Comparison of ENCODE assay signal across 8 mouse cellular contexts in genomic region chr5:143375242-143375641, GRCm38 (mm10). TPM values are rescaled to one million over a fixed set of nuclear protein-coding genes. Genes with fewer than 3 reads are reported as not detected.
DNase-seq lines count a peak whose midpoint lies in the region; ATAC-seq and TF ChIP-seq lines count a peak whose summit lies in the region.

No protein-coding gene starts in this region.

- H3K4me3 ChIP-seq in intestine, embryonic 16.5 days (ENCODE audit: low read length), result peak overlapping the region; percentile 38
- H3K4me3 ChIP-seq in limb, embryonic 14.5 days (replicated peaks; ENCODE audit: low read length), result no peak overlapping the region; the same call in 1 of the 2 replicates
- no peak overlapping the region; the same call in 1 of the 2 replicates for H3K4me3 ChIP-seq in midbrain, embryonic 14.5 days (replicated peaks; ENCODE audit: low read depth, low read length)
- H3K4me3 ChIP-seq in stomach, embryonic 14.5 days (ENCODE audit: low read depth, low read length), result peak overlapping the region; percentile 11; the same call in 1 of the 2 replicates

- H3K4me2 ChIP-seq in intestine, embryonic 16.5 days (ENCODE audit: low read depth, low read length), result peak overlapping the region; percentile 58
- peak overlapping the region; percentile 28 for H3K4me2 ChIP-seq in limb, embryonic 14.5 days (replicated peaks; ENCODE audit: low read depth, low read length, severe bottlenecking)
- H3K4me2 ChIP-seq in midbrain, embryonic 14.5 days (ENCODE audit: low read length), result peak overlapping the region; percentile 38
- peak overlapping the region; percentile 40 for H3K4me2 ChIP-seq in stomach, embryonic 14.5 days (replicated peaks; ENCODE audit: low read depth, low read length)

- H3K27me3 ChIP-seq in intestine, embryonic 16.5 days (replicated peaks; ENCODE audit: control insufficient read depth, insufficient read depth, low read length), result peaks cover 37% of the 10 kb centered on the region
- H3K27me3 ChIP-seq in limb, embryonic 14.5 days (ENCODE audit: control insufficient read depth, insufficient read depth, low read length), result peaks cover 54% of the 10 kb centered on the region
- peaks cover 49% of the 10 kb centered on the region for H3K27me3 ChIP-seq in midbrain, embryonic 14.5 days (ENCODE audit: control insufficient read depth, insufficient read depth, low read length)
- H3K27me3 ChIP-seq in stomach, embryonic 14.5 days (ENCODE audit: control insufficient read depth, insufficient read depth, low read length), result peaks cover 32% of the 10 kb centered on the region

- H3K9me3 ChIP-seq in intestine, embryonic 16.5 days (ENCODE audit: control insufficient read depth, low read length), result no peaks in the 10 kb centered on the region
- no peaks in the 10 kb centered on the region for H3K9me3 ChIP-seq in limb, embryonic 14.5 days (ENCODE audit: control insufficient read depth, low read length)
- H3K9me3 ChIP-seq in midbrain, embryonic 14.5 days (ENCODE audit: control insufficient read depth, low read length), result no peaks in the 10 kb centered on the region
- H3K9me3 ChIP-seq in stomach, embryonic 14.5 days (ENCODE audit: control insufficient read depth, low read depth, low read length), result 0 out of 2 replicates have a peak, but pooled peaks cover 3% of the 10 kb centered on the region

- no peak overlapping the region for H3K27ac ChIP-seq in intestine, embryonic 16.5 days (ENCODE audit: low read length)
- H3K27ac ChIP-seq in limb, embryonic 14.5 days (replicated peaks; ENCODE audit: low read depth, low read length), result no peak overlapping the region
- no peak overlapping the region for H3K27ac ChIP-seq in midbrain, embryonic 14.5 days (replicated peaks; ENCODE audit: low read depth, low read length)
- H3K27ac ChIP-seq in stomach, embryonic 14.5 days (ENCODE audit: low read length), result no peak overlapping the region; the same call in 1 of the 2 replicates

- H3K36me3 ChIP-seq in intestine, embryonic 16.5 days (ENCODE audit: control insufficient read depth, insufficient read depth, low read length), result no peaks in the 10 kb centered on the region
- no peaks in the 10 kb centered on the region for H3K36me3 ChIP-seq in limb, embryonic 14.5 days (ENCODE audit: control insufficient read depth, insufficient read depth, low read length)
- H3K36me3 ChIP-seq in midbrain, embryonic 14.5 days (ENCODE audit: control insufficient read depth, insufficient read depth, low read length), result no peaks in the 10 kb centered on the region
- no peaks in the 10 kb centered on the region for H3K36me3 ChIP-seq in stomach, embryonic 14.5 days (ENCODE audit: control insufficient read depth, insufficient read depth, low read length)

- peak overlapping the region; percentile 55 for H3K9ac ChIP-seq in intestine, embryonic 16.5 days (ENCODE audit: low read depth, low read length)
- H3K9ac ChIP-seq in limb, embryonic 14.5 days (ENCODE audit: low read depth, low read length, severe bottlenecking), result no peak overlapping the region
- no peak overlapping the region for H3K9ac ChIP-seq in midbrain, embryonic 14.5 days (replicated peaks; ENCODE audit: low read length)
- H3K9ac ChIP-seq in stomach, embryonic 14.5 days (replicated peaks; ENCODE audit: low read depth, low read length), result no peak overlapping the region

- TF ChIP-seq POLR2A in limb, embryonic 14.5 days (IDR thresholded peaks at IDR 0.05; ENCODE audit: borderline replicate concordance, extremely low read depth, insufficient read depth, insufficient read length), result no peak

- ATAC-seq in intestine, embryonic 16.5 days, result peak; percentile 79
- no peak for ATAC-seq in limb, embryonic 14.5 days (ENCODE audit: low FRiP score, low read depth)
- ATAC-seq in midbrain, embryonic 14.5 days (ENCODE audit: low FRiP score, low TSS enrichment), result no peak
- peak; percentile 66; the same call in 1 of the 2 replicates for ATAC-seq in stomach, embryonic 14.5 days (ENCODE audit: insufficient number of reproducible peaks, insufficient read depth, low FRiP score, low read depth)

- peak; percentile 22 to 63 for DNase-seq in layer of hippocampus, adult 18-20 months (ENCODE audit: low spot score in 2 of 2)
- no peak for DNase-seq in layer of hippocampus, adult 9-11 months
- peak; percentile 71 to 83 for DNase-seq in cerebellum, postnatal 4 days (ENCODE audit: low spot score in 2 of 2)
- DNase-seq in gastrocnemius, postnatal 10 days, result peak; percentile 79
- peak; percentile 38 for DNase-seq in limb, embryonic 14.5 days (ENCODE audit: low spot score)
- DNase-seq in midbrain, embryonic 14.5 days, result peak; percentile 76

- peaks cover 6% of the 10 kb centered on the region; the same call in 1 of the 2 replicates for H3K4me1 ChIP-seq in intestine, embryonic 16.5 days (ENCODE audit: control insufficient read depth, insufficient read depth, low read length)
- no peaks in the 10 kb centered on the region for H3K4me1 ChIP-seq in limb, embryonic 14.5 days (ENCODE audit: control insufficient read depth, insufficient read depth, low read length)
- peaks cover 1% of the 10 kb centered on the region; the same call in 1 of the 2 replicates for H3K4me1 ChIP-seq in midbrain, embryonic 14.5 days (ENCODE audit: control insufficient read depth, insufficient read depth, low read length)
- no peaks in the 10 kb centered on the region for H3K4me1 ChIP-seq in stomach, embryonic 14.5 days (ENCODE audit: control insufficient read depth, insufficient read depth, low read length)

- 10% methylated on average over 21 of the region's 21 CpGs for WGBS in intestine, embryonic 16.5 days
- WGBS in limb, embryonic 14.5 days, result 10% methylated on average over 21 of the region's 21 CpGs
- WGBS in midbrain, embryonic 14.5 days, result 8% methylated on average over 21 of the region's 21 CpGs
- WGBS in stomach, embryonic 14.5 days, result 8% methylated on average over 21 of the region's 21 CpGs

RNA-seq across cellular contexts. Expression of gene Grid2ip, which starts 18.1 kb away (rescaled TPM):
- total RNA-seq in layer of hippocampus, adult 18-20 months (2021), result 1 to 10 TPM; 1.5 to 2.0 TPM
- under 1 TPM; 0.05 to 0.11 TPM for total RNA-seq in gastrocnemius, postnatal 10 days (2021)
- polyA plus RNA-seq in intestine, embryonic 16.5 days (2015; fragmentation: Nextera tagmentation; extraction: Ambion mirVana), result 0.09 and 0.28 TPM in 2 replicates
- polyA plus RNA-seq in limb, embryonic 14.5 days (2012; rRNA removed), result 1.5 and 2.2 TPM in 2 replicates
- 0.51 and 0.89 TPM in 2 replicates for polyA plus RNA-seq in limb, embryonic 14.5 days (2014; fragmentation: Nextera tagmentation; extraction: Ambion mirVana)
- 0.29 and 0.31 TPM in 2 replicates for polyA plus RNA-seq in midbrain, embryonic 14.5 days (2014; fragmentation: Nextera tagmentation; extraction: Ambion mirVana)
- polyA plus RNA-seq in stomach, embryonic 14.5 days (2014; fragmentation: Nextera tagmentation; extraction: Ambion mirVana), result 1.3 and 2.0 TPM in 2 replicates

RNA-seq across cellular contexts. Expression of gene Kdelr2, which starts 28.4 kb away (rescaled TPM):
- total RNA-seq in layer of hippocampus, adult 18-20 months (2021), result 10 to 100 TPM; 35.3 to 38.9 TPM
- 100 to 1,000 TPM in 1 of 2 experiments, 10 to 100 TPM in 1; 89.0 to 110 TPM for total RNA-seq in gastrocnemius, postnatal 10 days (2021)
- polyA plus RNA-seq in intestine, embryonic 16.5 days (2015; fragmentation: Nextera tagmentation; extraction: Ambion mirVana), result 345 and 360 TPM in 2 replicates
- polyA plus RNA-seq in limb, embryonic 14.5 days (2012; rRNA removed), result 189 and 268 TPM in 2 replicates
- 463 and 493 TPM in 2 replicates for polyA plus RNA-seq in limb, embryonic 14.5 days (2014; fragmentation: Nextera tagmentation; extraction: Ambion mirVana)
- 134 and 139 TPM in 2 replicates for polyA plus RNA-seq in midbrain, embryonic 14.5 days (2014; fragmentation: Nextera tagmentation; extraction: Ambion mirVana)
- 387 and 412 TPM in 2 replicates for polyA plus RNA-seq in stomach, embryonic 14.5 days (2014; fragmentation: Nextera tagmentation; extraction: Ambion mirVana)

RNA-seq across cellular contexts. Expression of gene Zdhhc4, which starts 46.2 kb away (rescaled TPM):
- total RNA-seq in layer of hippocampus, adult 18-20 months (2021), result 10 to 100 TPM; 46.2 to 51.5 TPM
- total RNA-seq in gastrocnemius, postnatal 10 days (2021), result 10 to 100 TPM; 35.0 to 37.5 TPM
- polyA plus RNA-seq in intestine, embryonic 16.5 days (2015; fragmentation: Nextera tagmentation; extraction: Ambion mirVana), result 61.6 and 66.0 TPM in 2 replicates
- 67.2 and 92.8 TPM in 2 replicates for polyA plus RNA-seq in limb, embryonic 14.5 days (2012; rRNA removed)
- 85.2 and 86.3 TPM in 2 replicates for polyA plus RNA-seq in limb, embryonic 14.5 days (2014; fragmentation: Nextera tagmentation; extraction: Ambion mirVana)
- polyA plus RNA-seq in midbrain, embryonic 14.5 days (2014; fragmentation: Nextera tagmentation; extraction: Ambion mirVana), result 75.1 and 84.3 TPM in 2 replicates
- polyA plus RNA-seq in stomach, embryonic 14.5 days (2014; fragmentation: Nextera tagmentation; extraction: Ambion mirVana), result 76.2 and 83.4 TPM in 2 replicates

Comparison
In these comparisons a context has a peak if more than half of its experiments do, and no peak if none do; other contexts are left out.
1. ATAC-seq: peak in intestine, embryonic 16.5 days (single experiment) and stomach, embryonic 14.5 days (single experiment); none in limb, embryonic 14.5 days (single experiment) and midbrain, embryonic 14.5 days (single experiment).
2. H3K4me3 ChIP-seq: peak in intestine, embryonic 16.5 days (single experiment) and stomach, embryonic 14.5 days (single experiment); none in limb, embryonic 14.5 days (single experiment) and midbrain, embryonic 14.5 days (single experiment).
3. Peak in every context shown above with its lines, with median percentiles within 50 percentile points of each other: H3K4me2 ChIP-seq.